Mouse (Mus musculus) c-Kit-positive CD71-negative TER-119-negative erythroid progenitor cells, embryonic 14.5 days (primary cell): ENCODE data around the gene Map3k7cl.

ENCODE experiments used
- DNase-seq: peaks from one replicate; pipeline ENCODE4 v3.0.0-alpha.2; 2013; ENCODE audit warnings: low read depth

Gene Map3k7cl

GRCm38 (mm10) chr16:87642234-87642633, 89.1 kb downstream of the Map3k7cl start:
- no peak for DNase-seq

GRCm38 (mm10) chr16:87644111-87644770, 91.1 kb downstream of the Map3k7cl start:
- no peak for DNase-seq
